Mouse (Mus musculus): ENCODE results near the gene Adam11. TPM values are rescaled to one million over a fixed set of nuclear protein-coding genes. Genes with fewer than 3 reads are reported as not detected.

The Adam11 gene
- polyA plus RNA-seq, 1 experiment = 3.1 TPM

DNA sequence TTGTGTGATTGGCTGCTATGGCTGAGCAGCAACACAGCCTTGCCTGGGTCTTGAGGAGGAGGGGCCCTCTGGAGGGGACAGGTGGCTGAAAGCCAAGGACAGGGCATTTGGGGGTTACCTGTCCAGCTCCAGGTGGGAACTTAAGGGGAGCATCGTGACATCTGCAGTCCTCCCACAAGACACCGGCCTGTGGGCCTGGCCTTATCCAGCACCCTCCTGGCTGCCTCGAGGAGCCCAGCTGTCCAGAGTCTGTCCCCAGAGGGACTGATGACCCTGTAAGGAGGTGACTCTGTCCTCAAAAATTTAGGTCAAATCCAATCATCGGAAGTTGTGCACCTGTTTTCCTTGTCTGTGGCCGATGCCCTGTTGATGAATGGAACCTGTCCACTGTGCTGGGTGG, 4.2 kb downstream of the Adam11 start:
- no peak for TF ChIP-seq CTCF (IDR thresholded peaks at IDR 0.05; ENCODE audit: extremely low read depth, insufficient read length, insufficient replicate concordance, low read depth, low read length)
- no peak for TF ChIP-seq POLR2A (IDR thresholded peaks at IDR 0.05; ENCODE audit: low read depth, low read length)
- H3K27ac ChIP-seq (ENCODE audit: insufficient read depth, low read depth, low read length) = no peak overlapping the region
- 77% methylated on average over 5 of the region's 5 CpGs for WGBS
- no peaks in the 10 kb centered on the region for H3K4me1 ChIP-seq (ENCODE audit: control insufficient read depth, insufficient read depth, insufficient read length, low read length)
- H3K27me3 ChIP-seq (ENCODE audit: control insufficient read depth, insufficient read depth, low read length) = peaks cover 20% of the 10 kb centered on the region
- H3K4me3 ChIP-seq (ENCODE audit: low read depth, low read length) = no peak overlapping the region
- H3K36me3 ChIP-seq (ENCODE audit: control insufficient read depth, insufficient read depth, low read length) = no peaks in the 10 kb centered on the region

DNA sequence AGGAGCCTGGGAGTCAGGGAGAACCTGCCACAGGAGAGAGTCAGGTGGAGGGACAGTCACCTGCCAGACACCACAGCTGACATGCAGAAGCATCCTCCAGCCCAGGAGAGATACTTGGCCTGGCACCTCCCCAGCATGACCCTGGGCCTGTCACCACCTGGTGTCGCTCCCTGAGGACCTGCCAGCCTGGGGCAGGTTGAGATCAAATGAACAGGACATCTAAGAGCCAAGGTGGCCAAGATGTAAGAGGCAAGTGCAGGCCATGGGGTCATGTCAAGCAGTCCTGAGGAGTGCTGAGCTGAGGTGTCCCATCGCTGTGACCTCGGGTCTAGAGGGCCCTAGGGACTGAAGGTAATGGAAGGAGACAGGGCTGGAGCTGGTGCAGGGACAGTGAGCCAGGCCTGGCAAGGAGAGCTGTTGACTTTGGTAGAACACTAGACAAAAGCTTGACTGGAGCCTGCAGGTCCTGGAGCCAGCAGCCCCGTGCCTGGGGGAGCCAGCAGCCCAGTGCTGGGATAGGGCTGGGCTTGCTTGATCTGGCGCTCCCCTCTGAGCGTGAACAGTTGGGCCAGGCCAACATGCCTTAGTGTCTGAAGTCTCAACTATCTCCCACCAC, 5.9 kb downstream of the Adam11 start:
- Histone ChIP-seq H3K36me3 (ENCODE audit: control insufficient read depth, insufficient read depth, low read length) (no peaks in the 10 kb centered on the region), H3K27me3 (ENCODE audit: control insufficient read depth, insufficient read depth, low read length) (peaks cover 3% of the 10 kb centered on the region), H3K27ac (ENCODE audit: insufficient read depth, low read depth, low read length) (no peak overlapping the region), H3K4me1 (ENCODE audit: control insufficient read depth, insufficient read depth, insufficient read length, low read length) (no peaks in the 10 kb centered on the region), H3K4me3 (ENCODE audit: low read depth, low read length) (no peak overlapping the region)
- TF ChIP-seq CTCF (IDR thresholded peaks at IDR 0.05; ENCODE audit: extremely low read depth, insufficient read length, insufficient replicate concordance, low read depth, low read length) (no peak), POLR2A (IDR thresholded peaks at IDR 0.05; ENCODE audit: low read depth, low read length) (no peak)
- WGBS = 79% methylated on average over 6 of the region's 6 CpGs

DNA sequence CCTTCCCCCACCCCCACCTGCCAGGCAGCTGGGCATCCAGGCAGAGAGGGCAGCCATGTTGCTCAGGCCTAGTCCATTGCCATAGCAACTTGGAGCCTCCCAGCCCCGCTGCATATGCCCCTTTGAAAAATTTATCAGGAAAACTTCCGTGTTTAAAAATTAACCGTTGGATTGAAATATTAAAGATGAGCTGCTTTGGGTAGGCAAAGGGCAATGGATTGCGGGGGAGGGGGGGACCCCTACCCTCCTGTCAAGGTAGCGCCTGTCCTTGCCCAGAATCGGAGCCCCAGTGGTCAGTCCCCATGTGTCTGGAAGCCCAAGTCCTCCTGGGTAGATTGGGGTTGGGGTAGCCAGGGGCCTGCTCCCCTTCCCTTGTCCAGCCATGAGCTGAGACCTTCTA, 7.9 kb downstream of the Adam11 start:
- no peak for TF ChIP-seq POLR2A (IDR thresholded peaks at IDR 0.05; ENCODE audit: low read depth, low read length)
- no peak for TF ChIP-seq CTCF (IDR thresholded peaks at IDR 0.05; ENCODE audit: extremely low read depth, insufficient read length, insufficient replicate concordance, low read depth, low read length)
- no peak overlapping the region for H3K27ac ChIP-seq (ENCODE audit: insufficient read depth, low read depth, low read length)
- H3K36me3 ChIP-seq (ENCODE audit: control insufficient read depth, insufficient read depth, low read length) = no peaks in the 10 kb centered on the region
- H3K27me3 ChIP-seq (ENCODE audit: control insufficient read depth, insufficient read depth, low read length) = no peaks in the 10 kb centered on the region
- H3K4me1 ChIP-seq (ENCODE audit: control insufficient read depth, insufficient read depth, insufficient read length, low read length) = peaks cover 3% of the 10 kb centered on the region
- 71% methylated on average over 6 of the region's 6 CpGs for WGBS
- H3K4me3 ChIP-seq (ENCODE audit: low read depth, low read length) = no peak overlapping the region

DNA sequence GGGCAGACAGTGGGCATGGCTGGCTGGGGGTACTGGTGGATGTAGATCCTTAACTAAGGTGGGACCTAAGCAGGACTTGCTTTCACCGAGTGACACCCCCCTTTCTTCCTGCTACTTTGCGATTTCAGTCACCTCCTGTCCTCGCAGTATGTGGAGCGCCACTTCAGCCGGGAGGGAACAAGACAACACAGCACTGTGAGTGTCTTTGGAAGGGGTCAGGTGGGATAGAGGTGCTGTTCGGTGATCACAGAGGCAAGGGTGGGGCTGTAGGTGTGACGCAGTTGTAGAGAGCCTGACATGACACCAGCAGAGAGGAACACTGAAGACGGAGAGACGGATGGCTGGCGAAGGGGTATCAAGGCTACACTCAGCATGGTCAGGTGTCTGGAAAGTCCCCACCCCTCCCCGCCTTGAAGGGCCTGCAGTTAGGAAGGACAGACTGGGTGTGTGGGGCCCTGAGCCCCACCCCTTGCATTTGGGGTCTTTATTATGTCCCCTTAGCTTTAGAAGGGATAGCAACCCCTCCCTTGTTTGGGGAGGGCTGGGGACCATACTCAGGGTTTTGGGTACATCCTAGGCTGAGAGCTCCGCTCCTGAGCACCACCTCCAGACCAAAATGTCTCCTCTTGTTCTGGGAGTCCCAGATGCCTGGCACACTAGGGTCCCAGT, 8.9 kb downstream of the Adam11 start:
- H3K36me3 ChIP-seq (ENCODE audit: control insufficient read depth, insufficient read depth, low read length) = no peaks in the 10 kb centered on the region
- TF ChIP-seq POLR2A (IDR thresholded peaks at IDR 0.05; ENCODE audit: low read depth, low read length) = no peak
- TF ChIP-seq CTCF (IDR thresholded peaks at IDR 0.05; ENCODE audit: extremely low read depth, insufficient read length, insufficient replicate concordance, low read depth, low read length) = no peak
- 78% methylated on average over 12 of the region's 12 CpGs for WGBS
- no peak overlapping the region for H3K27ac ChIP-seq (ENCODE audit: insufficient read depth, low read depth, low read length)
- H3K4me1 ChIP-seq (ENCODE audit: control insufficient read depth, insufficient read depth, insufficient read length, low read length) = peaks cover 7% of the 10 kb centered on the region
- no peak overlapping the region for H3K4me3 ChIP-seq (ENCODE audit: low read depth, low read length)
- H3K27me3 ChIP-seq (ENCODE audit: control insufficient read depth, insufficient read depth, low read length) = no peaks in the 10 kb centered on the region

DNA sequence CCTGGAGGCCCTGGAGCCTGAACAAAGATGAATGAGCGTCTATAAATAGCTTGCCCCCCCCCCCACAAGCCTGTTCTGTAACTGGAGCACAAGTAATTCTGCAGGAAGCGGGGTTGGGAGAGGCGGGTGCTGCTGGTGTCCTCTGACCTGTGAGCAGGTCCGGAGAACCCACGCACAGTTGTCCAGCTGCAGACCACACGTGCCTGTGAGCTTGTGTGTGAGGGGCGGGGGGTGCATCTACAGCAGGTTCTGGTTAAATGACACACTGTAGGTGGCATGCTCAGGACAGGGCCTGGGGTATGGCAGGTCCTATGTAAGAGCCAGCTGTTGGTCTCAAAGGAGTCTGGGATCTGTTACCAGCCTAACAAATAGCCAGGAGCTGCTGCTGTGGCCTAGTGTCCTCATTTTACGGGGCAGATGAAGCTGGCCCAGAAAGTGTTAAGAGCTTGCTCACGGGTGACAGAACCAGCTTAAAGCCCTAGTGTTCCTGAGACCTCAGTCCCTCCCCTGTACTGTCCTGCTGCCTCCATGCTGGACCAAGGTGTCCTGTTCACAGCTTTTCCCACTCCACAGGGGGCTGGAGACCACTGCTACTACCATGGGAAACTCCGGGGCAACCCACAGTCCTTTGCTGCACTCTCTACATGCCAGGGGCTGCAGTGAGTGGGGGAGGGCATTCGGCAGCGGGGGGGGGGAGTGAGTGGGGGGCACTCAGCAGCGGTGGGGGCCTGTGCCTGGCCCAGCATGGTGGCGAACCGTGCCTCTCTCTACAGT, 9.6 kb downstream of the Adam11 start:
- WGBS = 63% methylated on average over 15 of the region's 15 CpGs
- H3K36me3 ChIP-seq (ENCODE audit: control insufficient read depth, insufficient read depth, low read length) = no peaks in the 10 kb centered on the region
- peaks cover 7% of the 10 kb centered on the region for H3K4me1 ChIP-seq (ENCODE audit: control insufficient read depth, insufficient read depth, insufficient read length, low read length)
- no peak overlapping the region for H3K27ac ChIP-seq (ENCODE audit: insufficient read depth, low read depth, low read length)
- no peak overlapping the region for H3K4me3 ChIP-seq (ENCODE audit: low read depth, low read length)
- TF ChIP-seq POLR2A (IDR thresholded peaks at IDR 0.05; ENCODE audit: low read depth, low read length) = no peak
- no peak for TF ChIP-seq CTCF (IDR thresholded peaks at IDR 0.05; ENCODE audit: extremely low read depth, insufficient read length, insufficient replicate concordance, low read depth, low read length)
- H3K27me3 ChIP-seq (ENCODE audit: control insufficient read depth, insufficient read depth, low read length) = no peaks in the 10 kb centered on the region

DNA sequence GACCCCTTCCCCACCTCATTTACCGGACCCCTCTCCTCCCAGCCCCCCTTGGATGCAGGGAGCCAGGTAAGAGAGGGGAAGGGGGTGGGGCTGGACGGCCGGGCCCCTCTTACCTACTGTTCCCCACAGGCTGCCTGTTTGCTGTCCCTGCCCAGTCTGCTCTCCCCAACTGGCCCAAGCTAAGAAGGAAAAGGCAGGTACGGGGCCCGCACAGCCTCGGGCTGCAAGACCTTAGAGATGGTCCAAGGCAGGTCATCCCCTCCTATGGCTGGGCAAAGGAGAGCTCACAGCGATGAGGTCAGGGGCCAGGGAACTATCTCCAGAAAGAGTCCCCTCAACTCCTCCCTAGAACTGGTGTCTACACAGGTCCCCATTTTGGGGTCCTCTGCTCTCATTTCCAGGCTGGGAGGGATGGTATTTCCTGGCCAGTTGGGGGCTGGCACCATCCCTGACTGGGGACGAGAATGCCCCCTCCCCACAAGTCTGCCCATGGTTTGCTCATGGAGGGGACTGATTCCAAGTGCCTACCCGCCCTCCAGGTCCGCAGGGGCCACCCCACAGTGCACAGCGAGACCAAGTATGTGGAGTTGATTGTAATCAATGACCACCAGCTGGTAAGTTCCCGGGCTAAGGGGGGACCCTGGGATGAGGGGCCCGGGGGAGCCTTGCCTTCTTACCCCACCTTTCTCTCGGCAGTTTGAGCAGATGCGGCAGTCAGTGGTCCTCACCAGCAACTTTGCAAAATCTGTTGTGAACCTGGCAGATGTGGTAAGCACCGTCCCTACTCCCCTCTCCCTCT, 10.9 kb downstream of the Adam11 start:
- Histone ChIP-seq H3K27ac (ENCODE audit: insufficient read depth, low read depth, low read length) (no peak overlapping the region), H3K4me1 (ENCODE audit: control insufficient read depth, insufficient read depth, insufficient read length, low read length) (peaks cover 7% of the 10 kb centered on the region), H3K27me3 (ENCODE audit: control insufficient read depth, insufficient read depth, low read length) (no peaks in the 10 kb centered on the region), H3K36me3 (ENCODE audit: control insufficient read depth, insufficient read depth, low read length) (no peaks in the 10 kb centered on the region), H3K4me3 (ENCODE audit: low read depth, low read length) (no peak overlapping the region)
- WGBS = 47% methylated on average over 16 of the region's 16 CpGs
- TF ChIP-seq POLR2A (IDR thresholded peaks at IDR 0.05; ENCODE audit: low read depth, low read length) (no peak), CTCF (IDR thresholded peaks at IDR 0.05; ENCODE audit: extremely low read depth, insufficient read length, insufficient replicate concordance, low read depth, low read length) (no peak)
